Mouse (Mus musculus) embryonic facial prominence, embryonic 14.5 days (tissue): ENCODE results near the gene Rab11fip4. TPM values are rescaled to one million over a fixed set of nuclear protein-coding genes. Genes with fewer than 3 reads are reported as not detected.

Source experiments
- ATAC-seq: fragments of 200-750 bp; cut with Nextera tagmentation; 2 replicates; pipeline ENCODE4 v1.8.0; 2017; ENCODE audit warnings: low read depth, moderate number of reproducible peaks, moderate TSS enrichment
- DNase-seq: peaks from one replicate; pipeline ENCODE4 v3.0.0-alpha.2; 2015; ENCODE audit warnings: low spot score
- H3K27ac ChIP-seq: fragments of 300-500 bp; sonication (generic); replicated peaks from 2 replicates; pipeline ENCODE4 v1.5.1; 2014; ENCODE audit warnings: low read depth, mild to moderate bottlenecking, low read length, moderate library complexity
- H3K27me3 ChIP-seq: fragments of 300-500 bp; sonication (generic); replicated peaks from 2 replicates; pipeline ENCODE4 v1.6.1; 2014; ENCODE audit warnings: low read length; ENCODE audit not compliant: control insufficient read depth, insufficient read depth
- H3K36me3 ChIP-seq: fragments of 300-500 bp; sonication (generic); 2 replicates; pipeline ENCODE4 v1.6.1; 2014; ENCODE audit warnings: low read length, mixed read lengths; ENCODE audit not compliant: control insufficient read depth, insufficient read depth
- H3K4me1 ChIP-seq: fragments of 300-500 bp; sonication (generic); 2 replicates; pipeline ENCODE4 v1.6.1; 2014; ENCODE audit warnings: antibody characterized with exemption, low read length; ENCODE audit not compliant: control insufficient read depth, insufficient read depth
- H3K4me2 ChIP-seq: fragments of 300-500 bp; sonication (generic); 2 replicates; pipeline ENCODE4 v1.6.1; 2014; ENCODE audit warnings: low read depth, mild to moderate bottlenecking, low read length, moderate library complexity, mixed read lengths
- H3K4me3 ChIP-seq: fragments of 300-500 bp; sonication (generic); 2 replicates; pipeline ENCODE4 v1.5.1; 2014; ENCODE audit warnings: low read depth, mild to moderate bottlenecking, low read length
- H3K9ac ChIP-seq: fragments of 300-500 bp; sonication (generic); 2 replicates; pipeline ENCODE4 v1.6.1; 2014; ENCODE audit warnings: low read depth, mild to moderate bottlenecking, low read length, moderate library complexity, mixed read lengths
- H3K9me3 ChIP-seq: fragments of 300-500 bp; sonication (generic); 2 replicates; pipeline ENCODE4 v1.6.1; 2016; ENCODE audit warnings: low read length; ENCODE audit not compliant: control insufficient read depth
- WGBS: fragments of 180-500 bp; shearing (Covaris S2); extraction: QIAGEN DNeasy Blood & Tissue Kit; methylation state at CpG from one replicate; pipeline ENCODE4 v1.1.7; 2014; 5-methylcytosine and 5-hydroxymethylcytosine counted together
- polyA plus RNA-seq: library from polyadenylated mRNA; unstranded; fragments of >200 nt; fragmentation: Nextera tagmentation; extraction: Ambion mirVana; gene quantifications from 2 replicates; pipeline ENCODE4 v1.2.1, GENCODE M21; 2014

Rab11fip4 gene
- polyA plus RNA-seq, 1 experiment from 2014 or later, result 5.4 TPM

GRCm38 (mm10) chr11:79640940-79641733 lies 50.1 kb downstream of the Rab11fip4 start:
- 56% methylated on average over 8 of the region's 8 CpGs for WGBS
- DNase-seq (no peak), ATAC-seq (no peak)
- no peaks in the 10 kb centered on the region for H3K27me3 ChIP-seq
- no peaks in the 10 kb centered on the region for H3K9me3 ChIP-seq
- H3K4me2 ChIP-seq, result no peak overlapping the region
- H3K27ac ChIP-seq, result no peak overlapping the region
- no peak overlapping the region for H3K9ac ChIP-seq
- H3K36me3 ChIP-seq, result no peaks in the 10 kb centered on the region
- no peaks in the 10 kb centered on the region; the same call in 1 of the 2 replicates for H3K4me1 ChIP-seq
- no peak overlapping the region for H3K4me3 ChIP-seq

GRCm38 (mm10) chr11:79643730-79644129 lies 52.7 kb downstream of the Rab11fip4 start:
- no peak overlapping the region for H3K9ac ChIP-seq
- no peak for ATAC-seq

GRCm38 (mm10) chr11:79644717-79645191 lies 53.7 kb downstream of the Rab11fip4 start:
- Histone ChIP-seq H3K4me1 (peaks cover 21% of the 10 kb centered on the region), H3K4me2 (no peak overlapping the region), H3K9me3 (no peaks in the 10 kb centered on the region), H3K9ac (no peak overlapping the region), H3K4me3 (no peak overlapping the region), H3K27me3 (no peaks in the 10 kb centered on the region), H3K36me3 (no peaks in the 10 kb centered on the region), H3K27ac (peak overlapping the region; percentile 67)
- WGBS, result 40% methylated on average over 8 of the region's 8 CpGs
- ATAC-seq (no peak; the same call in 1 of the 2 replicates), DNase-seq (peak; percentile 35)

More at GRCm38 (mm10) chr11:79643730-79644129, 52.7 kb downstream of the Rab11fip4 start:
- no peak for DNase-seq
- Histone ChIP-seq H3K27me3 (no peaks in the 10 kb centered on the region), H3K4me2 (no peak overlapping the region), H3K9me3 (no peaks in the 10 kb centered on the region), H3K4me1 (peaks cover 14% of the 10 kb centered on the region), H3K36me3 (no peaks in the 10 kb centered on the region), H3K4me3 (no peak overlapping the region), H3K27ac (no peak overlapping the region)
- WGBS, result 76% methylated on average over 9 of the region's 9 CpGs

- no peaks in the 10 kb centered on the region for H3K36me3 ChIP-seq
- 67% methylated on average over 5 of the region's 5 CpGs for WGBS
- peaks cover 33% of the 10 kb centered on the region for H3K4me1 ChIP-seq
- ATAC-seq (no peak), DNase-seq (no peak)
- H3K27me3 ChIP-seq, result no peaks in the 10 kb centered on the region
- no peak overlapping the region for H3K4me3 ChIP-seq
- H3K9me3 ChIP-seq, result no peaks in the 10 kb centered on the region
- no peak overlapping the region for H3K4me2 ChIP-seq
- H3K9ac ChIP-seq, result no peak overlapping the region
- peak overlapping the region; percentile 35; the same call in 1 of the 2 replicates for H3K27ac ChIP-seq
Measured at GRCm38 (mm10) chr11:79646026-79646425, 55.0 kb downstream of the Rab11fip4 start.

GRCm38 (mm10) chr11:79646467-79647070 lies 55.6 kb downstream of the Rab11fip4 start:
- ATAC-seq, result peak; percentile 70
- H3K36me3 ChIP-seq, result no peaks in the 10 kb centered on the region
- no peak overlapping the region for H3K4me2 ChIP-seq
- peaks cover 39% of the 10 kb centered on the region for H3K4me1 ChIP-seq
- H3K27ac ChIP-seq, result peak overlapping the region; percentile 35; the same call in 1 of the 2 replicates
- H3K27me3 ChIP-seq, result no peaks in the 10 kb centered on the region
- no peaks in the 10 kb centered on the region for H3K9me3 ChIP-seq
- 16% methylated on average over 12 of the region's 12 CpGs for WGBS
- H3K4me3 ChIP-seq, result no peak overlapping the region
- DNase-seq, result peak; percentile 81
- H3K9ac ChIP-seq, result peak overlapping the region; percentile 22; the same call in 1 of the 2 replicates

- Histone ChIP-seq H3K9ac (peak overlapping the region; percentile 22; the same call in 1 of the 2 replicates), H3K4me3 (no peak overlapping the region), H3K27ac (peak overlapping the region; percentile 35; the same call in 1 of the 2 replicates), H3K4me1 (peaks cover 41% of the 10 kb centered on the region), H3K4me2 (no peak overlapping the region), H3K36me3 (no peaks in the 10 kb centered on the region), H3K9me3 (no peaks in the 10 kb centered on the region), H3K27me3 (no peaks in the 10 kb centered on the region)
- WGBS, result 50% methylated on average over 8 of the region's 8 CpGs
- ATAC-seq (no peak), DNase-seq (no peak)
Measured at GRCm38 (mm10) chr11:79647071-79647501, 56.1 kb downstream of the Rab11fip4 start.

- DNase-seq (peak; percentile 87), ATAC-seq (peak; percentile 59)
- 28% methylated on average over 5 of the region's 5 CpGs for WGBS
- Histone ChIP-seq H3K4me1 (peaks cover 41% of the 10 kb centered on the region), H3K4me3 (no peak overlapping the region), H3K9me3 (no peaks in the 10 kb centered on the region), H3K4me2 (no peak overlapping the region), H3K27ac (peak overlapping the region; percentile 66), H3K27me3 (no peaks in the 10 kb centered on the region), H3K9ac (peak overlapping the region; percentile 39; the same call in 1 of the 2 replicates), H3K36me3 (no peaks in the 10 kb centered on the region)
Measured at GRCm38 (mm10) chr11:79650359-79650835, 59.4 kb downstream of the Rab11fip4 start.

GRCm38 (mm10) chr11:79652257-79652656 lies 61.2 kb downstream of the Rab11fip4 start:
- no peaks in the 10 kb centered on the region for H3K27me3 ChIP-seq
- WGBS, result 76% methylated on average over 9 of the region's 9 CpGs
- no peaks in the 10 kb centered on the region for H3K36me3 ChIP-seq
- H3K4me3 ChIP-seq, result no peak overlapping the region
- no peaks in the 10 kb centered on the region for H3K9me3 ChIP-seq
- H3K4me2 ChIP-seq, result no peak overlapping the region
- no peak for DNase-seq
- H3K4me1 ChIP-seq, result peaks cover 31% of the 10 kb centered on the region
- H3K27ac ChIP-seq, result 0 out of 2 replicates have a peak overlapping the region, but pooled peaks have one; percentile 6
- ATAC-seq, result no peak
- no peak overlapping the region for H3K9ac ChIP-seq
